Mouse (Mus musculus) small intestine, adult 2 months (tissue): ENCODE measurements around the gene Pcnp.

Experiments
- CTCF ChIP-seq: fragments of 200-500 bp; IDR thresholded peaks from 2 replicates; pipeline ENCODE4 v1.5.1; 2012; ENCODE audit warnings: low read depth, mild to moderate bottlenecking, control low read depth, inconsistent platforms, low read length, moderate library complexity, mixed read lengths; ENCODE audit not compliant: insufficient replicate concordance, insufficient read length; ENCODE audit errors: extremely low read depth
- POLR2A ChIP-seq: fragments of 200-500 bp; IDR thresholded peaks from 2 replicates; pipeline ENCODE4 v1.6.1; 2012; ENCODE audit warnings: low read depth, mild to moderate bottlenecking, control low read depth, inconsistent platforms, low read length, moderate library complexity

DNA sequence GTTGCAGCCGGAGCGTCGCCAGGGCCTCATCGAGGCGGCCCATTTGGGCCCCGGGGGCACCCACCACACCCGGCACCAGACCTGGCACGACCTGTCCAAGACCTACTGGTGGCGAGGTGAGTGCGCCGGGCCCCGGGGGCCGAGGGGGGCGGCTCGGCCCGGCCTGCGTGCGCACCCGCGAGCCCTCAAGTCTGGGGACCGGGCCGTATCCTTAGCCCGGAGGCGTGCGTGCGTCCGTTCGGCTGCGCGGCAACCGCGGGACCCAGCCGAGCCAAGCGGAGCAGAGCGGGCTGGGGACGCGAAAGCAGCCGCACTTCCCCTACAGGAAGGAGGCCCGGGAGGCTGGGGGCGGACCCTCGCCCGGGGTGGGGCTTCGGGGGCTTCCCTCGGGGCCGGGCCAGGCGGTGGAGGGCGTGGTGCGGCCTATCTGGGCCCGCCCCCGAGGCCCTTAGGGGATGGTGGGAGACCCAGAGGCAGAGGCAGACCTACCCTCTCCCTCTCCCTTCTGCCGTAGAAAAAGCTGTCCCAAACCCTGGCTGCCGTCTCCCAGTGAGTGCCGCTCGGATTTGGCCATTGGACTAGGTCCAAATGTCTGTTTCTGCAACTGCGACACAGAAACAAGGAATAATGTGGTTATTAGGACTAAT is 55.2 kb downstream of the Pcnp start:
- no peak for TF ChIP-seq CTCF
- peak; percentile 44; the same call in 1 of the 2 replicates for TF ChIP-seq POLR2A
